ENCODE assay signal across 25 mouse cellular contexts in genomic region chr8:109107762-109108161, GRCm38 (mm10).
DNase-seq lines count a peak whose midpoint lies in the region; ATAC-seq and TF ChIP-seq lines count a peak whose summit lies in the region.
"Had no signal": no experiment of that assay in that cellular context is flagged by ENCODE, and none has a peak within 500 bp of the region (broad histone marks: within the 10 kb centered on the region; RNA-seq: fewer than 3 reads in every experiment).

No protein-coding gene starts in this region.

- no peak overlapping the region for H3K4me3 ChIP-seq in kidney, postnatal 0 days (replicated peaks; ENCODE audit: low read depth, low read length)
- H3K4me3 ChIP-seq in lung, embryonic 15.5 days, result no peak overlapping the region
- H3K4me3 ChIP-seq in lung, adult 2 months (replicated peaks; ENCODE audit: extremely low read depth, low read depth, low read length), result no peak overlapping the region
- H3K4me3 ChIP-seq: heart, embryonic 10.5 days; layer of hippocampus, adult 2 months; neural tube, embryonic 15.5 days had no signal

- H3K36me3 ChIP-seq in kidney, postnatal 0 days (ENCODE audit: insufficient read depth, low read length), result no peaks in the 10 kb centered on the region
- no peaks in the 10 kb centered on the region for H3K36me3 ChIP-seq in lung, embryonic 15.5 days
- H3K36me3 ChIP-seq: embryonic facial prominence, embryonic 13.5 days; G1E; heart, embryonic 10.5 days; neural tube, embryonic 15.5 days had no signal

- H3K4me1 ChIP-seq in kidney, postnatal 0 days (replicated peaks; ENCODE audit: insufficient read depth, low read length), result peaks cover 15% of the 10 kb centered on the region
- H3K4me1 ChIP-seq in lung, embryonic 15.5 days, result peaks cover 25% of the 10 kb centered on the region
- H3K4me1 ChIP-seq in lung, adult 2 months (ENCODE audit: control insufficient read depth, insufficient read depth, low read length), result no peaks in the 10 kb centered on the region; the same call in none of the 2 replicates

- H3K27ac ChIP-seq in kidney, postnatal 0 days, result no peak overlapping the region
- H3K27ac ChIP-seq in lung, embryonic 15.5 days, result no peak overlapping the region
- H3K27ac ChIP-seq: embryonic facial prominence, embryonic 13.5 days; heart, embryonic 10.5 days; hindbrain, embryonic 14.5 days; layer of hippocampus, adult 2 months; neural tube, embryonic 15.5 days had no signal

- no peak for ATAC-seq in kidney, postnatal 0 days (replicated peaks; ENCODE audit: low FRiP score, low read depth)
- no peak for ATAC-seq in lung, embryonic 15.5 days (ENCODE audit: borderline replicate concordance, extremely low read depth, low FRiP score, low TSS enrichment)
- ATAC-seq: CD4-positive, CD25-positive, alpha-beta regulatory T cell, adult 4 months; forebrain, embryonic 14.5 days; midbrain, embryonic 16.5 days had no signal

- WGBS in kidney, postnatal 0 days, result 18% methylated on average over 12 of the region's 12 CpGs
- WGBS in lung, embryonic 15.5 days, result 51% methylated on average over 12 of the region's 12 CpGs
- WGBS in lung, adult 2 months, result 29% methylated on average over 12 of the region's 12 CpGs

- no peak for TF ChIP-seq POLR2A in lung, adult 2 months (IDR thresholded peaks at IDR 0.05; ENCODE audit: borderline replicate concordance, extremely low read depth, low read depth, low read length)

- H3K9me3 ChIP-seq in kidney, postnatal 0 days (replicated peaks; ENCODE audit: low read length), result no peaks in the 10 kb centered on the region
- H3K9me3 ChIP-seq in lung, embryonic 15.5 days, result no peaks in the 10 kb centered on the region
- H3K9me3 ChIP-seq: embryonic facial prominence, embryonic 13.5 days; heart, embryonic 10.5 days; neural tube, embryonic 15.5 days had no signal

- TF ChIP-seq CTCF in kidney, postnatal 0 days (IDR thresholded peaks at IDR 0.05; ENCODE audit: low read depth), result no peak
- no peak for TF ChIP-seq CTCF in lung, adult 2 months (IDR thresholded peaks at IDR 0.05; ENCODE audit: insufficient read depth, low read length)

- DNase-seq in embryo, embryonic 10.5 days (ENCODE audit: low spot score), result peak; percentile 13
- DNase-seq in embryo, embryonic 9.5 days (ENCODE audit: extremely low spot score), result no peak
- peak; percentile 69 for DNase-seq in kidney, postnatal 0 days (ENCODE audit: low spot score)
- no peak for DNase-seq in kidney, adult 11 months
- DNase-seq in lung, adult 2 months, result no peak
- no peak for DNase-seq in cerebellum, adult 8-10 months
- DNase-seq in cerebellum, postnatal 25 days, result no peak
- DNase-seq: adrenal gland, postnatal 25 days; cerebellum, adult 18-20 months; gastrocnemius, postnatal 36 days; heart, postnatal 36 days; layer of hippocampus, postnatal 36 days; right cerebral cortex, postnatal 14 days; spleen, adult 18-20 months; thymus, postnatal 4 days had no signal

- H3K9ac ChIP-seq in kidney, postnatal 0 days (ENCODE audit: low read depth, low read length), result no peak overlapping the region
- H3K9ac ChIP-seq in lung, embryonic 15.5 days, result no peak overlapping the region
- H3K9ac ChIP-seq: embryonic facial prominence, embryonic 13.5 days; hindbrain, embryonic 14.5 days; neural tube, embryonic 15.5 days had no signal

- H3K4me2 ChIP-seq in kidney, postnatal 0 days (ENCODE audit: low read length), result peak overlapping the region; percentile 44
- 0 out of 2 replicates have a peak overlapping the region, but pooled peaks have one; percentile 0 for H3K4me2 ChIP-seq in lung, embryonic 15.5 days
- H3K4me2 ChIP-seq: hindbrain, embryonic 14.5 days had no signal

- no peaks in the 10 kb centered on the region for H3K27me3 ChIP-seq in kidney, postnatal 0 days (ENCODE audit: insufficient read depth, low read length)
- no peaks in the 10 kb centered on the region for H3K27me3 ChIP-seq in lung, embryonic 15.5 days
- H3K27me3 ChIP-seq: embryonic facial prominence, embryonic 13.5 days; neural tube, embryonic 15.5 days had no signal

Comparison
In these comparisons a context has a peak if more than half of its experiments do, and no peak if none do; other contexts are left out.
1. DNase-seq: peak in embryo, embryonic 10.5 days (single experiment) and kidney, postnatal 0 days (single experiment); none in embryo, embryonic 9.5 days (single experiment), kidney, adult 11 months (single experiment), lung, adult 2 months (single experiment), cerebellum, adult 8-10 months (single experiment) and cerebellum, postnatal 25 days (0 of 2).